Mouse (Mus musculus) lung, postnatal 36 days (tissue): Measurements from ENCODE around the gene A930018P22Rik.

Experiments
- DNase-seq: peaks from one replicate; pipeline ENCODE4 v3.0.0; 2022; ENCODE audit warnings: mixed read lengths

A930018P22Rik gene

DNA sequence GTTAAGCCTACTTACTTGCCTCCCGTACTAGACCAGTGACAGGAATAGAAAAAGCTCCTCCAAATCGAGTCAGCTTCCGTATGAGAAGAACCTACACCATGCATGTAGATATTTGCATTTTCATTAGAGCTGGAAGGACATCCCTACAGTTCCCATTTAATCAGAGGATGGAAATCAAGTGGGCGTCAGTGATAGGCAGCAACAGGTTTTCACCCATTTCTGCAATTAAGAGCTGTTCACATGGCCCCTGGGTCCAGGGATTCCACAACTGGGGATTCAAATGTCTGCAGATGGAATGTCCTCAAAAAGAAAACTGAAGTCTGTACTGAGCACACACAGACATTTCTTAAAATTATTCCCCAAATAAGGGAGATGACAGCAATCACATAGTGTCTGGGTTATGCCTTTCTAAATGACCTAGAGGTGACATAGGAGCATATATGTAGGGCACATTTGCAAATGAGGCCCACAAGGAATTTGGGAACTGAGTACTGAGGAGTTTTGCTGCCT lies 41.5 kb downstream of the A930018P22Rik start:
- no peak for DNase-seq

DNA sequence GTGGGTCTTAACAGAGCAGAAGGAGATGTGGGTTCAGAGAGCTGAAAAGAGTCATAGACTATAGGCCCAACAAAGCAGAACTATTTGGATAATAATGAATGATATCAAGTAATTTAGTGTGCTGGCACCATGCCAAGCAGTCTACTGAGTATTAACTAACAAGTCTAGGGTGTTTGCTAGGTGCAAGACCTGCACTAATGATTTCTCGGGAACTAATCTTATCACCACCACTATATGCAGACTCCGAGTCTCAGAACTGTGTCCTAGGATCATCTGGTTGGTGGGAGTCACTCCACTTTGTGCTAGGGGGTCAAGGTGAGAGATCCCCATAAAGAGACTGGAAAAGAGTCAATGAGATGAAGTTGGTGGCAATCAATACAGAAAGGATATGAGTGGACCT lies 43.1 kb downstream of the A930018P22Rik start:
- DNase-seq, result no peak

DNA sequence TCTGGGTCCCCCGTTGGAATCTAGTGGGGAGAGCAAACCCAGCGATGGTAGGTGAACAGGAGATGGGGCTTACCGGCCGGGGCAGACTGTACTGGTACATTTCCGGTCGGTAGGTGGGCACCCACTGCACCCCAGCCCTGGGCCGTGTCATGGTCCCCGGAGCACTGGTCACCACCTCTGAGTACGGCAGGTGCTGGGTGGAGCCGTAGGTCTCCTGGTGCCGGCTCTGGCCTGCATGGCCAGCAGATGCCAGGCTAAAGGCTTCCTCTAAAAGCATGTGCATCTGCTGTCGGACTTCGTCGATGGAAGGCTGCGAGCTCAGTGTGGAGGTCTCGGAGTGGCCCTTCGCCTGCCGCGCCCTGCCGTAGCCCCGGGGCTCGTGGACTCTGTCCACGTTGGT lies 45.2 kb downstream of the A930018P22Rik start:
- DNase-seq, result no peak

DNA sequence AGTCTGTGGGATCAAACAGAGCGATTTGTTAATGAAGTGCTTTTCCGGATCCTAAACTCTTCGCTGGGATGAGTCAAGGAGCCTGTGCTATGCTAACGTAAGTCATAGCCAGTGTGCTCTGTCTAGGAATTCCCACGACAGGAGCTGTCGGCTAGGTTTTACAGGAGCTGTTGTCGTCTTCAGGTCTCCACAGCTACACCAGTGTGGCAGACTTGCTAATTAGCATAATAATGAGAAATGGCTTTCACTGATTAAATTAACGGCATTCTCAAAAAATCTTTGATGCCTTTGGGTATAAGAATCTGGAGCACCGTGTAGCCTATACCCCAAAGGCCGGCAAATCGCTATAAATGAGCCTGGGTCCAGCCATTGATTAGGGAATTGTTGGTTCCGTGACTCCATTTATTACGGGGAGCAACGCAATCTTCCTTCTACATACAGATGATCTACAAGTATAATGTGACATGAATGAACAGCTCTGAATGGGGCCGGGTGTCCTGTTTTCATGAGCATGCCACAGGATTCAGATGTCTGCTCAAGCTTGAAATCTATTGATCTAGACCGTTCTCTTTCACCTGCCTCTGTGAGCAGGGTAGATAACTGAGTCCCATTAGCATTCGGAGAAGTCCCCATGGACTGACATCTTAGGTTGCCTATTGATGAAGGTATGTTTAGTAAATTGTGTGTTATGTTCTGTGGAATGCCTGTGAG lies 45.8 kb downstream of the A930018P22Rik start:
- no peak for DNase-seq

DNA sequence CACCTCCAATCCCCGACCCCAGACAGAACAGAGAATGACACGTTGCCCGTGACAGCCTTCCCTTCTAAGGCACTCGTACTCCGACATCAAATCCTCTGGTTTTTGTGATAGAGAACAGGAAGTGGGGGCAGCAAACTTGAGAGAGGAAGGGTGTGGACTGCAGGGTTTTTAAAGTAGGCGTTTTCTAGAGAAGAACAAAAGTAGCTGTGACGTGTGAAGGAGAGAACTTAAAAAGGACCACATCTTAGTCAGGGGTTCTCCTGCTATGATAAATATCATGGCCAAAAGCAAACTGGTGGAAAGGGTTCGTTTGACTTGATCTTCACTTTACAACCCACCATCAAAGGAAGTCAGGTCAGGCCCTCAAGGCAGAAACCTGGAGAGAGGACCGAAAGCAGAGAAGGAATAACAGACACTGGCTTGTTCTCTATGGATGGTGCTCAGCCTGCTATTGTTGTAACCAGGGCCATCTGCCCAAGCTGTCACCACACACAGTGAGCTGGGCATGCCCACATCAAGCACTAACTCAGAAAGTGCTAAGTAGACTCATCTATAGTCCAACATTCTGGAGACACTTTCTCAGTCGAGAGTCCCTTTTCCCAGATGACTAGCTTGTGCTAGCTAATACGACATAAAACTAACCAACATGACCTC lies 50.3 kb downstream of the A930018P22Rik start:
- peak; percentile 3 for DNase-seq

DNA sequence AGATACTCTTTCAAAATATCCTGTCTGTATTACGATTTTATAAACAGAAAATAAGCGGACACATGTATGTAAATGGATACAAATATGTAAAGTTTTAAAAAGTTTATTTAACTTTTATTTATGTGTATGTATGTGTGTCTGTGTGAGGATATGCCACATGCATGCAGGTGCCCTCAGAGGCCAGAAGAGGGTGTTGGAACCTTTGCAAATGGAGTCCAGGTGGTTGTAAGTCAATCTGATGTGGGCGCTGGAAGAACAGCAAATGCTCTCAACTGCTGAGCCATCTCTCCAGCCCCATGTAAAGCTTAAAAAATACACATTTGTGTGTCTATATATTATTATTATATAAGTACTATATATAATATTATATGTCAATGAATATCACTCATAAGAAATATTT lies 50.9 kb downstream of the A930018P22Rik start:
- no peak for DNase-seq
